In genomic region chr3:84123461-84123860, GRCm38 (mm10) we compare ENCODE assay signal across 9 mouse cellular contexts. TPM values are rescaled to one million over a fixed set of nuclear protein-coding genes. Genes with fewer than 3 reads are reported as not detected.
DNase-seq lines count a peak whose midpoint lies in the region.
"Had no signal": no experiment of that assay in that cellular context is flagged by ENCODE, and none has a peak within 500 bp of the region (broad histone marks: within the 10 kb centered on the region; RNA-seq: fewer than 3 reads in every experiment).

No protein-coding gene starts in this region.

- intact Hi-C loops in left cerebral cortex, postnatal 36 days (cut with DNase I): loop anchor here (2.0 kb wide), 1 partner anchor 177 kb away; no protein-coding TSS in a partner anchor

- H3K27me3 ChIP-seq in limb, embryonic 10.5 days (ENCODE audit: low read depth, poor library complexity, severe bottlenecking): no peaks in the 10 kb centered on the region
- H3K27me3 ChIP-seq: limb, embryonic 12.5 days had no signal

- H3K36me3 ChIP-seq in limb, embryonic 10.5 days: no peaks in the 10 kb centered on the region
- H3K36me3 ChIP-seq: limb, embryonic 12.5 days had no signal

- no peak overlapping the region for H3K27ac ChIP-seq in limb, embryonic 10.5 days
- H3K27ac ChIP-seq: limb, embryonic 12.5 days had no signal

- DNase-seq in cerebellum, postnatal 10 days: peak; percentile 34 to 40
- no peak for DNase-seq in cerebellum, postnatal 4 days (ENCODE audit: low spot score in 2 of 2)
- DNase-seq in layer of hippocampus, adult 11-12 months (ENCODE audit: low spot score): peak; percentile 36
- no peak for DNase-seq in layer of hippocampus, postnatal 36 days
- DNase-seq in NIH3T3 (ENCODE audit: low read depth): peak; percentile 75
- peak; percentile 38 for DNase-seq in limb, embryonic 10.5 days (ENCODE audit: low spot score)
- peak; percentile 37 for DNase-seq in thymus, postnatal 14 days
- no peak for DNase-seq in left cerebral cortex, postnatal 36 days (ENCODE audit: low spot score in 2 of 2)

- no peaks in the 10 kb centered on the region for H3K9me3 ChIP-seq in limb, embryonic 10.5 days (replicated peaks)
- H3K9me3 ChIP-seq: limb, embryonic 12.5 days had no signal

- no peak overlapping the region for H3K4me3 ChIP-seq in limb, embryonic 10.5 days
- H3K4me3 ChIP-seq: limb, embryonic 12.5 days had no signal

- H3K4me1 ChIP-seq in limb, embryonic 10.5 days: peaks cover 36% of the 10 kb centered on the region

- 85% methylated on average over 3 of the region's 3 CpGs for WGBS in limb, embryonic 10.5 days

RNA-seq across cellular contexts. Expression of gene Mnd1, which starts 32.1 kb away (rescaled TPM):
- total RNA-seq in layer of hippocampus, postnatal 36 days (2021): 1 to 10 TPM; 2.3 to 3.1 TPM
- 17.4 and 21.0 TPM in 2 replicates for polyA plus RNA-seq in limb, embryonic 10.5 days (2016; fragmentation: Nextera tagmentation; extraction: Ambion mirVana)
- 1 to 10 TPM; 1.6 to 2.1 TPM for total RNA-seq in left cerebral cortex, postnatal 36 days (2021)

RNA-seq across cellular contexts. Expression of gene Gm6525, which starts 50.4 kb away (rescaled TPM):
- not detected for total RNA-seq in layer of hippocampus, postnatal 36 days (2021)
- 0.58 and 0.60 TPM in 2 replicates for polyA plus RNA-seq in limb, embryonic 10.5 days (2016; fragmentation: Nextera tagmentation; extraction: Ambion mirVana)
- total RNA-seq in left cerebral cortex, postnatal 36 days (2021): not detected

Comparison
In these comparisons a context has a peak if more than half of its experiments do, and no peak if none do; other contexts are left out.
1. DNase-seq: peak in cerebellum, postnatal 10 days (2 of 2), layer of hippocampus, adult 11-12 months (single experiment), NIH3T3 (single experiment), limb, embryonic 10.5 days (single experiment) and thymus, postnatal 14 days (single experiment); none in cerebellum, postnatal 4 days (0 of 2), layer of hippocampus, postnatal 36 days (0 of 2) and left cerebral cortex, postnatal 36 days (0 of 2).